Mouse (Mus musculus) embryonic facial prominence, embryonic 11.5 days (tissue): Measurements from ENCODE around the gene Oca2. TPM values are rescaled to one million over a fixed set of nuclear protein-coding genes. Genes with fewer than 3 reads are reported as not detected.
A peak's percentile ranks its signal among the peaks of the same experiment; 100 is the strongest.

ENCODE experiments used
- ATAC-seq: fragments of 200-750 bp; cut with Nextera tagmentation; replicated peaks from 2 replicates; pipeline ENCODE4 v1.8.0; 2017; ENCODE audit warnings: low read depth; ENCODE audit not compliant: insufficient number of reproducible peaks, low FRiP score, low TSS enrichment
- DNase-seq: peaks from one replicate; pipeline ENCODE4 v3.0.0-alpha.2; 2015; ENCODE audit warnings: low spot score
- H3K27ac ChIP-seq: fragments of 300-500 bp; sonication (generic); replicated peaks from 2 replicates; pipeline ENCODE4 v1.5.1; 2014; ENCODE audit warnings: mild to moderate bottlenecking, low read depth, low read length, control low read depth
- H3K27me3 ChIP-seq: fragments of 300-500 bp; sonication (generic); 2 replicates; pipeline ENCODE4 v1.6.1; 2014; ENCODE audit warnings: mild to moderate bottlenecking, low read length, moderate library complexity, mixed read lengths; ENCODE audit not compliant: control insufficient read depth, insufficient read depth
- H3K36me3 ChIP-seq: fragments of 300-500 bp; sonication (generic); replicated peaks from 2 replicates; pipeline ENCODE4 v1.6.1; 2014; ENCODE audit warnings: low read depth, mild to moderate bottlenecking, low read length, moderate library complexity, mixed read lengths; ENCODE audit not compliant: control insufficient read depth, insufficient read depth
- H3K4me1 ChIP-seq: fragments of 300-500 bp; sonication (generic); 2 replicates; pipeline ENCODE4 v1.6.1; 2014; ENCODE audit warnings: low read length, mixed read lengths; ENCODE audit not compliant: control insufficient read depth, insufficient read depth
- H3K4me2 ChIP-seq: fragments of 300-500 bp; sonication (generic); 2 replicates; pipeline ENCODE4 v1.6.1; 2014; ENCODE audit warnings: low read depth, mild to moderate bottlenecking, control low read depth, low read length, moderate library complexity
- H3K4me3 ChIP-seq: fragments of 300-500 bp; sonication (generic); 2 replicates; pipeline ENCODE4 v1.5.1; 2014; ENCODE audit warnings: low read depth, low read length, control low read depth
- H3K9ac ChIP-seq: fragments of 300-500 bp; sonication (generic); replicated peaks from 2 replicates; pipeline ENCODE4 v1.6.1; 2014; ENCODE audit warnings: mild to moderate bottlenecking, control low read depth, low read length
- H3K9me3 ChIP-seq: fragments of 300-500 bp; sonication (generic); replicated peaks from 2 replicates; pipeline ENCODE4 v1.6.1; 2016; ENCODE audit warnings: mild to moderate bottlenecking, low read length, inconsistent platforms, mixed read lengths; ENCODE audit not compliant: control insufficient read depth
- WGBS: fragments of 180-500 bp; shearing (Covaris S2); extraction: QIAGEN DNeasy Blood & Tissue Kit; methylation state at CpG from one replicate; pipeline ENCODE4 v1.1.7; 2014; 5-methylcytosine and 5-hydroxymethylcytosine counted together
- polyA plus RNA-seq: library from polyadenylated mRNA; unstranded; fragments of >200 nt; fragmentation: Nextera tagmentation; extraction: Ambion mirVana; gene quantifications from 2 replicates; pipeline ENCODE4 v1.2.1, GENCODE M21; 2014

The Oca2 gene
- polyA plus RNA-seq, 1 experiment from 2014 or later: 0.98 TPM

GRCm38 (mm10) chr7:56315630-56316529, 76.3 kb downstream of the Oca2 start:
- Histone ChIP-seq H3K36me3 (no peaks in the 10 kb centered on the region), H3K9me3 (no peaks in the 10 kb centered on the region), H3K27ac (no peak overlapping the region), H3K4me1 (no peaks in the 10 kb centered on the region), H3K4me2 (no peak overlapping the region), H3K27me3 (no peaks in the 10 kb centered on the region), H3K9ac (no peak overlapping the region), H3K4me3 (no peak overlapping the region)
- 66% methylated on average over 7 of the region's 7 CpGs for WGBS
- ATAC-seq: no peak
- DNase-seq: no peak

- Histone ChIP-seq H3K9me3 (no peaks in the 10 kb centered on the region), H3K4me1 (no peaks in the 10 kb centered on the region), H3K4me3 (no peak overlapping the region), H3K27ac (no peak overlapping the region), H3K9ac (no peak overlapping the region), H3K36me3 (no peaks in the 10 kb centered on the region), H3K4me2 (no peak overlapping the region), H3K27me3 (no peaks in the 10 kb centered on the region)
- peak; percentile 23 for DNase-seq
- no peak for ATAC-seq
- WGBS: 38% methylated on average over 4 of the region's 4 CpGs
Measured at GRCm38 (mm10) chr7:56327738-56328137, 88.2 kb downstream of the Oca2 start.

GRCm38 (mm10) chr7:56348528-56348927, 109.0 kb downstream of the Oca2 start:
- Histone ChIP-seq H3K9me3 (no peaks in the 10 kb centered on the region), H3K4me1 (no peaks in the 10 kb centered on the region), H3K27ac (no peak overlapping the region), H3K4me3 (no peak overlapping the region), H3K4me2 (no peak overlapping the region), H3K9ac (no peak overlapping the region), H3K36me3 (no peaks in the 10 kb centered on the region), H3K27me3 (no peaks in the 10 kb centered on the region)
- DNase-seq: no peak
- 54% methylated on average over 3 of the region's 3 CpGs for WGBS
- ATAC-seq: no peak

- Histone ChIP-seq H3K27ac (no peak overlapping the region), H3K4me2 (no peak overlapping the region), H3K4me1 (no peaks in the 10 kb centered on the region), H3K27me3 (no peaks in the 10 kb centered on the region), H3K4me3 (no peak overlapping the region), H3K9ac (no peak overlapping the region), H3K9me3 (no peaks in the 10 kb centered on the region), H3K36me3 (no peaks in the 10 kb centered on the region)
- ATAC-seq (no peak), DNase-seq (no peak)
- WGBS: 83% methylated on average over 4 of the region's 4 CpGs
Measured at GRCm38 (mm10) chr7:56356658-56357342, 117.2 kb downstream of the Oca2 start.

GRCm38 (mm10) chr7:56381750-56382421, 142.3 kb downstream of the Oca2 start:
- H3K4me1 ChIP-seq: no peaks in the 10 kb centered on the region
- ATAC-seq (no peak), DNase-seq (no peak)
- no peaks in the 10 kb centered on the region for H3K9me3 ChIP-seq
- H3K27me3 ChIP-seq: no peaks in the 10 kb centered on the region
- H3K27ac ChIP-seq: no peak overlapping the region
- H3K36me3 ChIP-seq: no peaks in the 10 kb centered on the region
- H3K4me3 ChIP-seq: no peak overlapping the region
- 86% methylated on average over 4 of the region's 4 CpGs for WGBS
- no peak overlapping the region for H3K4me2 ChIP-seq
- no peak overlapping the region for H3K9ac ChIP-seq

- Histone ChIP-seq H3K9me3 (no peaks in the 10 kb centered on the region), H3K27ac (no peak overlapping the region), H3K9ac (no peak overlapping the region), H3K4me1 (no peaks in the 10 kb centered on the region), H3K27me3 (no peaks in the 10 kb centered on the region), H3K4me2 (no peak overlapping the region), H3K36me3 (no peaks in the 10 kb centered on the region), H3K4me3 (no peak overlapping the region)
- WGBS: 93% methylated on average over 1 of the region's 1 CpGs
- DNase-seq (no peak), ATAC-seq (no peak)
Measured at GRCm38 (mm10) chr7:56382706-56383105, 143.1 kb downstream of the Oca2 start.

GRCm38 (mm10) chr7:56388295-56388694, 148.7 kb downstream of the Oca2 start:
- ATAC-seq (no peak), DNase-seq (no peak)
- H3K4me1 ChIP-seq: no peaks in the 10 kb centered on the region
- no peak overlapping the region for H3K27ac ChIP-seq
- 78% methylated on average over 2 of the region's 2 CpGs for WGBS
- H3K36me3 ChIP-seq: no peaks in the 10 kb centered on the region
- no peak overlapping the region for H3K9ac ChIP-seq
- no peaks in the 10 kb centered on the region for H3K27me3 ChIP-seq
- no peak overlapping the region for H3K4me3 ChIP-seq
- H3K4me2 ChIP-seq: no peak overlapping the region
- H3K9me3 ChIP-seq: no peaks in the 10 kb centered on the region
